Mouse (Mus musculus) liver, embryonic 11.5 days (tissue): ENCODE measurements around the gene Spo11. TPM values are rescaled to one million over a fixed set of nuclear protein-coding genes. Genes with fewer than 3 reads are reported as not detected.

Experiments used
- ATAC-seq: fragments of 200-750 bp; cut with Nextera tagmentation; replicated peaks from 2 replicates; pipeline ENCODE4 v1.8.0; 2017; ENCODE audit warnings: moderate number of reproducible peaks, mild to moderate bottlenecking, moderate TSS enrichment, moderate library complexity; ENCODE audit not compliant: low FRiP score
- DNase-seq: peaks from one replicate; pipeline ENCODE4 v3.0.0-alpha.2; 2017; ENCODE audit warnings: low spot score
- H3K27ac ChIP-seq: fragments of 300-500 bp; sonication (generic); 2 replicates; pipeline ENCODE4 v1.5.1; 2014; ENCODE audit warnings: mild to moderate bottlenecking, low read depth, low read length, control low read depth
- H3K27me3 ChIP-seq: fragments of 300-500 bp; sonication (generic); replicated peaks from 2 replicates; pipeline ENCODE4 v1.6.1; 2014; ENCODE audit warnings: low read length, mixed read lengths; ENCODE audit not compliant: control insufficient read depth, insufficient read depth
- H3K36me3 ChIP-seq: fragments of 300-500 bp; sonication (generic); 2 replicates; pipeline ENCODE4 v1.6.1; 2014; ENCODE audit warnings: mild to moderate bottlenecking, low read length, moderate library complexity, mixed read lengths; ENCODE audit not compliant: control insufficient read depth, insufficient read depth
- H3K4me1 ChIP-seq: fragments of 300-500 bp; sonication (generic); replicated peaks from 2 replicates; pipeline ENCODE4 v1.6.1; 2014; ENCODE audit warnings: low read length, mixed read lengths; ENCODE audit not compliant: control insufficient read depth, insufficient read depth
- H3K4me2 ChIP-seq: fragments of 300-500 bp; sonication (generic); 2 replicates; pipeline ENCODE4 v1.6.1; 2014; ENCODE audit warnings: mild to moderate bottlenecking, control low read depth, moderate library complexity
- H3K4me3 ChIP-seq: fragments of 300-500 bp; sonication (generic); 2 replicates; pipeline ENCODE4 v1.5.1; 2014; ENCODE audit warnings: low read depth, low read length, control low read depth
- H3K9ac ChIP-seq: fragments of 300-500 bp; sonication (generic); 2 replicates; pipeline ENCODE4 v1.6.1; 2014; ENCODE audit warnings: low read depth, low read length, control low read depth
- H3K9me3 ChIP-seq: fragments of 300-500 bp; sonication (generic); 2 replicates; pipeline ENCODE4 v1.6.1; 2016; ENCODE audit warnings: low read length, inconsistent platforms, mixed read lengths; ENCODE audit not compliant: control insufficient read depth
- WGBS: fragments of 180-500 bp; shearing (Covaris S2); extraction: QIAGEN DNeasy Blood & Tissue Kit; methylation state at CpG from one replicate; pipeline ENCODE4 v1.1.7; 2014; 5-methylcytosine and 5-hydroxymethylcytosine counted together
- polyA plus RNA-seq: library from polyadenylated mRNA; unstranded; fragments of >200 nt; fragmentation: Nextera tagmentation; extraction: Ambion mirVana; gene quantifications from 2 replicates; pipeline ENCODE4 v1.2.1, GENCODE M21; 2014

Spo11 gene
- polyA plus RNA-seq, 1 experiment from 2014 or later, result not detected

- H3K4me3 ChIP-seq, result peak overlapping the region; percentile 94
- H3K4me1 ChIP-seq, result peaks cover 69% of the 10 kb centered on the region
- ATAC-seq (peak; percentile 19), DNase-seq (peak; percentile 73)
- no peaks in the 10 kb centered on the region for H3K9me3 ChIP-seq
- H3K4me2 ChIP-seq, result peak overlapping the region; percentile 93
- H3K9ac ChIP-seq, result peak overlapping the region; percentile 92
- peak overlapping the region; percentile 75 for H3K27ac ChIP-seq
- H3K27me3 ChIP-seq, result no peaks in the 10 kb centered on the region; the same call in 1 of the 2 replicates
- peaks cover 38% of the 10 kb centered on the region for H3K36me3 ChIP-seq
- WGBS, result under 1% methylated on average over 50 of the region's 51 CpGs
Measured at GRCm38 (mm10) chr2:173022056-173022681, 44.7 kb downstream of the Spo11 start.

GRCm38 (mm10) chr2:173022813-173023212 is 45.3 kb downstream of the Spo11 start:
- WGBS, result 19% methylated on average over 10 of the region's 10 CpGs
- H3K9me3 ChIP-seq, result no peaks in the 10 kb centered on the region
- H3K27ac ChIP-seq, result peak overlapping the region; percentile 75
- H3K4me2 ChIP-seq, result peak overlapping the region; percentile 93
- H3K27me3 ChIP-seq, result no peaks in the 10 kb centered on the region; the same call in 1 of the 2 replicates
- peaks cover 75% of the 10 kb centered on the region for H3K4me1 ChIP-seq
- DNase-seq, result no peak
- peak overlapping the region; percentile 92 for H3K9ac ChIP-seq
- peaks cover 45% of the 10 kb centered on the region for H3K36me3 ChIP-seq
- ATAC-seq, result no peak
- peak overlapping the region; percentile 94 for H3K4me3 ChIP-seq

GRCm38 (mm10) chr2:173023371-173023851 is 45.9 kb downstream of the Spo11 start:
- peaks cover 74% of the 10 kb centered on the region for H3K4me1 ChIP-seq
- H3K4me3 ChIP-seq, result peak overlapping the region; percentile 94
- ATAC-seq (peak; percentile 28), DNase-seq (no peak)
- no peaks in the 10 kb centered on the region; the same call in 1 of the 2 replicates for H3K27me3 ChIP-seq
- peaks cover 51% of the 10 kb centered on the region for H3K36me3 ChIP-seq
- peak overlapping the region; percentile 92 for H3K9ac ChIP-seq
- H3K4me2 ChIP-seq, result peak overlapping the region; percentile 93
- 53% methylated on average over 7 of the region's 7 CpGs for WGBS
- peak overlapping the region; percentile 75 for H3K27ac ChIP-seq
- H3K9me3 ChIP-seq, result no peaks in the 10 kb centered on the region

- H3K27me3 ChIP-seq, result no peaks in the 10 kb centered on the region; the same call in 1 of the 2 replicates
- ATAC-seq (no peak), DNase-seq (no peak)
- peaks cover 56% of the 10 kb centered on the region for H3K36me3 ChIP-seq
- 45% methylated on average over 4 of the region's 4 CpGs for WGBS
- H3K4me1 ChIP-seq, result peaks cover 72% of the 10 kb centered on the region
- peak overlapping the region; percentile 92 for H3K9ac ChIP-seq
- H3K4me3 ChIP-seq, result peak overlapping the region; percentile 94
- H3K9me3 ChIP-seq, result no peaks in the 10 kb centered on the region
- peak overlapping the region; percentile 8 for H3K27ac ChIP-seq
- peak overlapping the region; percentile 93 for H3K4me2 ChIP-seq
Measured at GRCm38 (mm10) chr2:173023966-173024365, 46.5 kb downstream of the Spo11 start.

- Histone ChIP-seq H3K9ac (peak overlapping the region; percentile 92), H3K36me3 (peaks cover 60% of the 10 kb centered on the region), H3K4me2 (peak overlapping the region; percentile 93), H3K4me3 (peak overlapping the region; percentile 94), H3K27ac (peak overlapping the region; percentile 8; the same call in 1 of the 2 replicates), H3K4me1 (peaks cover 69% of the 10 kb centered on the region), H3K27me3 (no peaks in the 10 kb centered on the region; the same call in 1 of the 2 replicates), H3K9me3 (no peaks in the 10 kb centered on the region)
- WGBS, result 75% methylated on average over 8 of the region's 8 CpGs
- no peak for DNase-seq
- no peak for ATAC-seq
Measured at GRCm38 (mm10) chr2:173024392-173024791, 46.9 kb downstream of the Spo11 start.

- Histone ChIP-seq H3K4me1 (peaks cover 69% of the 10 kb centered on the region), H3K27ac (peak overlapping the region; percentile 8; the same call in 1 of the 2 replicates), H3K4me3 (peak overlapping the region; percentile 94), H3K27me3 (no peaks in the 10 kb centered on the region), H3K9ac (peak overlapping the region; percentile 92), H3K36me3 (peaks cover 66% of the 10 kb centered on the region), H3K9me3 (no peaks in the 10 kb centered on the region), H3K4me2 (peak overlapping the region; percentile 93)
- no peak for DNase-seq
- ATAC-seq, result no peak
- WGBS, result 35% methylated on average over 4 of the region's 4 CpGs
Measured at GRCm38 (mm10) chr2:173024938-173025337, 47.4 kb downstream of the Spo11 start.

- Histone ChIP-seq H3K4me2 (peak overlapping the region; percentile 93), H3K9me3 (no peaks in the 10 kb centered on the region), H3K27me3 (no peaks in the 10 kb centered on the region), H3K4me3 (peak overlapping the region; percentile 94), H3K4me1 (peaks cover 71% of the 10 kb centered on the region), H3K27ac (no peak overlapping the region), H3K9ac (peak overlapping the region; percentile 53), H3K36me3 (peaks cover 77% of the 10 kb centered on the region)
- ATAC-seq (no peak), DNase-seq (no peak)
- WGBS, result 75% methylated on average over 5 of the region's 5 CpGs
Measured at GRCm38 (mm10) chr2:173026286-173026685, 48.8 kb downstream of the Spo11 start.

- Histone ChIP-seq H3K4me1 (peaks cover 74% of the 10 kb centered on the region), H3K27me3 (no peaks in the 10 kb centered on the region), H3K4me2 (peak overlapping the region; percentile 93), H3K9me3 (no peaks in the 10 kb centered on the region), H3K9ac (peak overlapping the region; percentile 53; the same call in 1 of the 2 replicates), H3K27ac (0 out of 2 replicates have a peak overlapping the region, but pooled peaks have one; percentile 36), H3K4me3 (peak overlapping the region; percentile 94), H3K36me3 (peaks cover 80% of the 10 kb centered on the region)
- no peak for DNase-seq
- no peak for ATAC-seq
- 57% methylated on average over 3 of the region's 3 CpGs for WGBS
Measured at GRCm38 (mm10) chr2:173026688-173027131, 49.2 kb downstream of the Spo11 start.
